Mouse (Mus musculus) heart, adult 8-10 months (tissue): Measurements from ENCODE around the gene Ctnnd2. TPM values are rescaled to one million over a fixed set of nuclear protein-coding genes. Genes with fewer than 3 reads are reported as not detected.

ENCODE experiments used
- DNase-seq: peaks from one replicate; pipeline ENCODE4 v3.0.0; 2022; ENCODE audit warnings: low spot score
- total RNA-seq, 4 experiments: library from RNA; stranded (reverse); gene quantifications; 2 replicates each; pipeline ENCODE4 v1.2.4; 2022

Gene Ctnnd2
- total RNA-seq, 4 experiments from 2014 or later = 0.35 to 0.91 (median 0.54) TPM

DNA sequence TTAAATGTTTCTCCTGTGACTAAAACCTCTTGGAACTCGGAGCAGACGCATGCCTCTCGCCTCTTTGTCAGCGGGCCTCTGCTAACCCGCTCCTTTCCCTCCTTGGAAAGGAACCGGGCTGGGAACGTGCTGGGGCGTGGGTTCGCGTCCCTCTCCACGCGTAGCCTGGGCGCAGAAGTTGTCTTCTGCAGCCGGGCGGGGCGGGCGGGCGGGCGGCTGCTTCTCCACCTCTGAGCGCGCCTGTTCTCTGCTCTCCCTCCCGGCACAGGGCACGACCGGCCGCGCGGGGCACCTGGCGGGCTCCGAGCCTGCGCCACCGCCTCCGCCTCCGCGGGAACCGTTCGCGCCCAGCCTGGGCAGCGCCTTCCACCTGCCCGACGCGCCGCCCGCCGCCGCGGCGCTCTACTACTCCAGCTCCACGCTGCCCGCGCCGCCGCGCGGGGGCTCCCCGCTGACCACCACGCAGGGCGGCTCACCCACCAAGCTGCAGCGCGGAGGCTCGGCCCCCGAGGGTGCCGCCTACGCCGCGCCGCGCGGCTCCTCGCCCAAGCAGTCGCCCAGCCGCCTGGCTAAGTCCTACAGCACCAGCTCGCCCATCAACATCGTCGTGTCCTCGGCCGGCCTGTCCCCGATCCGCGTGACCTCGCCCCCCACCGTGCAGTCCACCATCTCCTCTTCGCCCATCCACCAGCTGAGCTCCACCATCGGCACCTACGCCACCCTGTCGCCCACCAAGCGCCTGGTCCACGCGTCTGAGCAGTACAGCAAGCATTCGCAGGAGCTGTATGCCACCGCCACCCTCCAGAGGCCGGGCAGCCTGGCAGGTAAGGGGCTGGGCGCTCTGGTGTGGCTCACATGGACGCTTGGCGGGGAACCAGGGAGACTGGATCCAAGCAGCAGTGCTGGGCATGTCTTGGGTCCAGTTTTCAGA, 474.4 kb downstream of the Ctnnd2 start:
- DNase-seq = no peak

- DNase-seq = no peak
Observed at GRCm38 (mm10) chr15:30647679-30648311, 475.4 kb downstream of the Ctnnd2 start.

DNA sequence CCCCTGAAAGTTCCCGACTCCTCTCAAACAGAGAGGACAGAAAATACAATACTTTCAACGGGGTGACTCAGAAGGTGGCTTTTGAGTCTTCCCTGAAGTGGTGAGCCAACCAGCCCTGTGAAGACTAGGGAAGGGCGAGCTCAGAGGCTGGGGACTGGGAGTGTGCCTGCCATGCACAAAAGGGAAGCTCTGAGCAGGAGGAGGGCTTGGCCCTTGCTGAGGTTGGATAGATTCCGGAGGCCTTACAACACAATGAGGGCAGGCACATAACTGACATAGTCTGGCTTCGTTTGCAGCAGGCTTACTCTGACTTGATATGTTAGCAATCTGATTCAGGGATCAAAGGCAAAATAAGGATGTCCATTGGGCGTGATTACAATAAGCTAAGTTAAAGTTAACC, 477.6 kb downstream of the Ctnnd2 start:
- no peak for DNase-seq

DNA sequence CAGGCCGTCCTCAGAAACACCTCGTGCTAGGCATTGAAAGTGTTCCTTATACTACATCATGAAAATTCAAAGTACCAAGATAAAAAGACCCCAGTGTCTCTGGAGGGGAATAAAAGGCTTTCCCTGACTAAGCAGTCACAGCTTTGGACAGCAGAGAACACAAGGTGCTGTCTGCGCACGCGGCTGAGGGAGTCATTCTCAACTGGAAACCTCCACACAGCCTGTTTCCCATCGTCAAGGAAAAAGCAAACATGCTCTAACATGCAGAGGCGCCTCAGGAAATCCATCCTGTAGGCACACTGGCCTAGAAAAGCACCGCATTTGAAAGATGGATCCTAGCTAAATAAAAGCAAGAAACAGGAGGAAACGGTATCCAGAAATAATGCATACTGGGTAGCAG, 483.0 kb downstream of the Ctnnd2 start:
- no peak for DNase-seq

DNA sequence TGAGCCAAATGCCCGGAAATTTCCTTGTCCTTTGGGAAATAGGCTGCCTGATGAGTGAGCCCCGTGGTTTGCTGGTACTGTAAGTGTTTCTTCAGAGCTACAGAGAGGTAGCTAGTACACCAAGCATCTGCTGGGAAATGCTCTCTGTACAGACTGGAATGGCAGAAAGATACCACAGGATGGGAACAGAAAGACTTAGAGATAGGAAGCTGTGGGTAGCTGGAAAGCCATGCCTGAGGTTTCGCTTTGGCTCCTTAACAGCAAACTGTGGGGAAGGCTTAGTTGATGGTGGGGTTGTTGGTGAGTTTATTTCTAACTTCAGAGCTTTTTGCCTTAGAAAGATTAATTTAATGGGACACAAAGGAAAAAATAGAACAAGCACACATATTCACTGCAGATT, 485.2 kb downstream of the Ctnnd2 start:
- no peak for DNase-seq

DNA sequence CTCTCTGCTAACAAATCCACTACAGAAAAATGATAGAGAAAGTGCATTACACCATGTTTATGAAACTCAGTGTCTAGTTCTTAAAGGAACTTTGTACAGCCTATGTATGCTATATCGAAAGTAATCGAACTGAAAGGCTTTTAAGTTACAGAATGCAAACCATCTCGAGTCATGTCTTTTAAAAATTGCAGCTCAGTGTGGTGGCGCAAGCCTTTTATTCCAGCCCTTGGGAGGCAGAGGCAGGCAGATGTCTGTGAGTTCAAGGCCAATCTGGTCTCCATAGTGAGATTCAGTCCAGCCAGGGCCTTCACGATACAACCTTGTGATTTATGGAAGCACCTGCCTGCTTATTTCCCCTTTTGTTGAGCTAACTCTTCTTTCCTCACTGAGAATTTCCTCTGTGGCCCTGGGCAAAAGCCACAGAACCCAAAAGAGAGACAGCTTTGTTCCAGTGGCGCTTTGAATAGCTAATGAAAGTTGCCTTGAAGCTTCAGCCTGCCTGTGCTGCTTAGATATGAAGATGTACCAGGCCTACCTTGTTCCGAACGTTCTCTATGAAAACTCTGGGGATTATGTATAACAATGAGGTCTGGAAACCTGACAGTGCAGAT, 488.3 kb downstream of the Ctnnd2 start:
- no peak for DNase-seq

- DNase-seq = no peak
Observed at GRCm38 (mm10) chr15:30661689-30662422, 489.5 kb downstream of the Ctnnd2 start.

GRCm38 (mm10) chr15:30667819-30668587, 495.6 kb downstream of the Ctnnd2 start:
- DNase-seq = no peak

DNA sequence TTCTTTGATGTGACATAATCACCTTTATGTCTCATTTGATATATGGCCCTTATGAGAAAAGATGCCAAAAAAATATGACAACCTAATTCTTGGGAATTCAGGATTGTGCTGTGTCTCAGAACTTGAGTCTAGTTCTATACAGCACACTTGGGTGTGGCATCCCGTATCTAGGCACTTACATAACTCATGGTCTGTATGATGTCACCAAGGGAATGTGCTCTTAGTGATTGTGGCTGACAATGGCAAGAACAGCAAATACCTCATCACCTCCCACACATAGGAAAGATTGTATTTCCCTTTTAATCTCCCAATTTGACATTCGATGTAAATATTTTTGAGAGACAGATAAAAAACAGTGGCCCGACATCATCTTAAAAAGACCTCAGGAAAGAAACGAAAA, 509.5 kb downstream of the Ctnnd2 start:
- DNase-seq = no peak

- no peak for DNase-seq
Observed at GRCm38 (mm10) chr15:30682360-30683119, 510.1 kb downstream of the Ctnnd2 start.

- DNase-seq = no peak
Observed at GRCm38 (mm10) chr15:30686206-30687101, 514.1 kb downstream of the Ctnnd2 start.

DNA sequence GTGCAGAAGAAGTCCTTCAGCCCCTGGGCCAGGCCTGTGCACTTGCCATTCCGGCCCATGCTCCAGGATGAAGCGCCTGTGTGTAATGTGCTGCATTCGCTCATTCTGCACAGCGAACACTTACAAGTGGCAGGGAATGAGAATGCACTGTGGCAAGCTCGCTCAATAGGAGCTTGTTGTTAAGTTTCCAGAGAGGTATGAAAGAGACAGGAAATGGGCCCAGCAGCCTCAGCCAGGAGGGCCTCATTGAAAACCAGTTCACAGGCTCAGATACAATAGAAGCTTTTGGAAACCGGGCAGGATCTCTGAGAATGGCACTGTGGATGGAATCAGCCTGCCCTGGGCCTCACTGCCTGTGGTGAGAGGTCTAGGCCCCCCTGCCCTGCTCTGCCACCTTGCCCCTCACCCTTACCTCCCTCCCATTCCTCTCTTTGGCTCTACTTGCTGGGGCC, 521.4 kb downstream of the Ctnnd2 start:
- no peak for DNase-seq

- DNase-seq = no peak
Observed at GRCm38 (mm10) chr15:30694286-30694685, 521.9 kb downstream of the Ctnnd2 start.

DNA sequence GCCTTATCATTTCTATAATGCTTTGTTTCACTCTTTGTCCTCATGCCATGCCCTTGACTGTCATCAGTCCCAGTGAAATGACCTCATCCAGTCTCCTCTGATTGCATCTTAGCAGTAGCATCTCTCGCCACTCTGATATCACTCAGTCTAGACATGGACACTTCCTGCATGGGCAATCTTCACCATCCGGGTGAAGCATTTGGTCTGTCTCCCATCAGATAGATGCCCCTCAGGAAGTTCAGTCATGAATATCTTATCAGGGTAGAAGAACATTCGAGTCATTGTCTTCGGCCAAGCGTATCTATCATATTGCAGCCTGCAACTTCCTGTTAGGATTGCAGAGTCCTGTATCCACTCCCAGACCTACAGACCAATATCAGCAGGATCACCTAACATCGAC, 523.5 kb downstream of the Ctnnd2 start:
- no peak for DNase-seq

DNA sequence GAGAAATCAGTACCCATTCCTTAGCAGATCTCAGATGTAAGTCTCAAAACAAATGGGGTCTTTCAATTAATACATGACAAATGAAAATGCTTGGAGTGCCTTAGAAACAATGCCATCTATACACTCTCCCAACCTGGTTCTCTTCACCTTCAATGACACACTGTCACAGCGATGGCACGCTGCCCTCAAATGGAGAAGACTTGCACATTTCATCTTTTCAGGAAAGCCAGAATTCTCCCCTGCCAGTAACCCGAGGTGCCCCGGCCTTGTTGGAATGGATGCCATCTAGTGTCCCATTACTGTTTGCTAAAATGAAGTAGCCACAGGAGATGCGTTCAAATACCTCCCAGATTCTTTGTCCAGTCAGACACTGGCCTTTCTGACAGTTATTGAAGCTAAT, 525.0 kb downstream of the Ctnnd2 start:
- DNase-seq = no peak

- peak; percentile 1 for DNase-seq
Observed at GRCm38 (mm10) chr15:30700762-30701161, 528.4 kb downstream of the Ctnnd2 start.

GRCm38 (mm10) chr15:30701592-30701991, 529.2 kb downstream of the Ctnnd2 start:
- DNase-seq = no peak

GRCm38 (mm10) chr15:30709026-30709753, 536.8 kb downstream of the Ctnnd2 start:
- DNase-seq = no peak

DNA sequence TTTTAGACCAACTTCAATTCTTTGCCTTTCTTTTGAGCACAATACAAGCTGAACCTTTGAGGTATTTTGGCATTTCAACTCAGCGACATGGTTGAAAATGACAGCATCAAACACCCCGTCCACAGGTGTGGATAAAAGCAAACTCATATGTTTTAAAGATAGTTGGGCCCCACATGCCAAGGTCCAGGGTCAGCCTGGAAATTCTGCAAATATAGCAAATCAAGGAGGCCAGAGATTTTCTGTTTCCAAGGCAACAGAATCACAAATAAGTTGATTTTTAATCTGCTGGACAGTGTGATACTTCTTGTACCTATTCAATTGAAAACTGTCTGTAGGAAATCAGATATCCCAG, 537.3 kb downstream of the Ctnnd2 start:
- DNase-seq = no peak
